Mouse (Mus musculus): ENCODE measurements around the gene Rpia.
A peak's percentile ranks its signal among the peaks of the same experiment; 100 is the strongest.

Rpia gene

GRCm38 (mm10) chr6:70805267-70805666 is 13.2 kb upstream of the Rpia start:
- DNase-seq (ENCODE audit: low spot score in 2 of 2), result peak; percentile 24 to 46

- DNase-seq (ENCODE audit: low spot score in 2 of 2), result no peak
Observed at GRCm38 (mm10) chr6:70804632-70805031, 12.6 kb upstream of the Rpia start.

GRCm38 (mm10) chr6:70797581-70798251 is 5.7 kb upstream of the Rpia start:
- DNase-seq (ENCODE audit: low spot score in 2 of 2), result peak in 1 of 2 experiments; percentile 25

DNA sequence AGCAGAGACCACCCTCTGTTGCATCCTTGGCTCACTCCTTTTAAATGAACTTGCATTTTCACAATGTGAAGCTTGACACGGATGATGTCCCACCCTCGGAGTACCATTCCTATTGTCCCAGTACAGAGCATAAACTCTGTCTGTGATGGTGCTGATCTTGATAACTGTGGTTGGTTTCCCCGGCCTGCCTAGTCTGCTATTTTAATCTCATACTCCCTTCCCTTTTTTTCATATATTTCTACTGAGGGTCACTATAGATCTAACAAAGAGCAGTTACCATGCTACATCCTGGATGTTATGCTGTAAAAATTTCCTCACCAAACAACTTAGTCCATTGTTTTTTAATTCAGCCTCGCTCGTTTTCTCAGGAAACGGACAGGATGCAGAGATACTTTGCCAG is 4.9 kb upstream of the Rpia start:
- no peak for DNase-seq (ENCODE audit: low spot score in 2 of 2)

DNA sequence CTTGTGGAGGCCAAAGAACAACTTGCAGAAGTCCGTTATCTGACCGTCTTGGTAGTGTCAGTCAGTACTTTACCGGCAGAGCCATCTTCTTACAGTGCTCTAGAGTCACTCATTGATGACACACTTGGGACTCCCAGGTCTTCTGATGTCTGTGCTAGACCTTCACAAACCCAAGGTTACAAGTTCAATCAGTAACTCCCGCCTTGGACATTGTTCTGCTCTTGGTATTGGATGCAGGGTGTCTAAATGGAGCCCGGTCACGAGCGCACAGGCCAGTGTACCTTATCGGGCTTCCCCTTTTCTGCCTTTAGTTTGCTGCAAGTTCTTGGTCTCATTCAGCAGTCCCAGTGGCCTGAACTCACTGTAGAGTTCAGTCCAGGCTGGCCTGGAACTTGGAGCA is 612 bp upstream of the Rpia start:
- DNase-seq (ENCODE audit: low spot score in 2 of 2), result no peak

GRCm38 (mm10) chr6:70790852-70791761 is 925 bp downstream of the Rpia start:
- no peak for DNase-seq (ENCODE audit: low spot score in 2 of 2)

DNA sequence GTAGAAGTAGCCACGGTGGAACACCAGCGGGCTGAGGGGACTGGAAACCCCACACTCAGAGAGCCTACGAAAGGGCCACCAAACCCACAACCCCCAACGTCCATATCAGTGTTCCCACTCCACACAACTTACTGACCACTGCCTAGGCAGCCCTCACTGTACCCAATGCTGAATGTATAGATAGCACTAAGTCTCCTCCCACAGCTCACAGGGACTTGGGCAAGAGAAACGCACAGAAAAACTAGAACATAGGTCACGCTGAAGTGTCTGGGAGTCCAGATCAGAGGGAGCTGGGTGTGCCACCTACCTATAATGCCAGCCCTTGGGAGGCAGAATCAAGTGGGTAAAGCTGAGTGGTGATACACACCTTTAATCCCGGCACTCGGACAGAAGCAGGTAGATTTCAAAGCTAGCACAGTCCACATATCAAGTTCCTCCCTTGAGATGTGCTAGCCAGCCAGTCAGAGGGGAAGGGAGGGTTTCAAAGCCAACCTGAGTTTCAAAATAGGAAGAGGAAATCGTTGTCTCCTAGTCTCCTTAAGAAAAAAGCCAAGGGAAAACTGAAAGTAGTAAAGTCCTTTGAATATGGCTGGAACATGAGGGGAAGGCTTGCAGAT is 1.9 kb downstream of the Rpia start:
- DNase-seq (ENCODE audit: low spot score in 2 of 2), result no peak

DNA sequence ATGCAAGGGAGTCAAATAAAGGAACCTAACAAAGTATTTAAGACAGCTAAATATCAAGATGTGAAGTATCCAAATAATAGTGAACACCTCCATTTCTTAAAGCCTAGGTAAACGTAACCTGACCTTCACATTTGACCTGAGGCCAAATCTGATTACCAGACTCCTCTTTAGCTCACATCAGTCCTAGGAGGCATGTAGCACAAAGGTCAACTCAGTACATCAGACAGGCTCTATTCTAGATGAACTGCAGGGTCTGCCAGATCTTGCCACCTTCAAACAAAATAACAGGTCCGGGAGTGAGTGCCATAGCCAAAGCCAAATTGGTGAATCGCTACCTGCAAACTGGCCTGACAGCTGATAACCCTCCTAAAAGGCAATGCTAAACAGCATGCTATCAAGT is 2.9 kb downstream of the Rpia start:
- no peak for DNase-seq (ENCODE audit: low spot score in 2 of 2)

DNA sequence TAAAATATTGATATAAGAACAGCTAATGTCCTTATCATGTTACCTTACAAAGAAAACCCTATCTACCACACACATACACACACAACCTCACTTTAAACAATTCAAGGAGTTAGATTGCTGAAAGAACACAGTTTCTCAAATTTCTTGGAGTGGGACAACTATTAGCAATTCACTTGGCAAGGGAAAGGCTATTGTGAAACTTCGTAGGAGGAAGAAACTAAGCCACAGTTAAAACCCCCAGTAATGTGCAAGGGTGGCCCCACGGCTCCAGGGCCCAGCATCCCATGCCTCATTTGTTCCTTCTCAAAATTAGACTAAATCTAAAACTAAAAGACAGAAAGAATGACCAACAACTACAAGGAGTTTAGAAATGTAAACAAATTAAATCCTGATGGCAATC is 4.5 kb downstream of the Rpia start:
- no peak for DNase-seq (ENCODE audit: low spot score in 2 of 2)

DNA sequence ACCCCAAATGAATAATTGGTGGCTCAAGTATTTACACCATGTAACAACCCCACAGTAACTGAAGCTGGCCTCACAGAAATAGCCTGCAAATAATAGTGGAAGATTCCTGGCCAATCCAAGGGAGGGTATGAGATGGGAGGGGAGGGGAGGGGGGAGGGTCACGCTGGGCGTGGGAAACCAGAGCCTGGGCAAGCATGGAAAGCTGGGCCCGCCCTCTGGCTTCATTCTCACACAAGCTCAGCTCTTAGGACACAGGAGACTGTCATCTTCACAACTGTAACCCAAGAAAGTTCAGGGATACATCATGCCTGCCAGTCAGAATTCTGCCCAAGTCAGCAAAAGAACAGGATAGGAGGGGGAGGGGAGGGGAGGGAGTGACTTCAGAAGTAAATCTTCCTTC is 6.2 kb downstream of the Rpia start:
- DNase-seq (ENCODE audit: low spot score in 2 of 2), result no peak

- DNase-seq (ENCODE audit: low spot score in 2 of 2), result no peak
Observed at GRCm38 (mm10) chr6:70784811-70785210, 7.2 kb downstream of the Rpia start.

DNA sequence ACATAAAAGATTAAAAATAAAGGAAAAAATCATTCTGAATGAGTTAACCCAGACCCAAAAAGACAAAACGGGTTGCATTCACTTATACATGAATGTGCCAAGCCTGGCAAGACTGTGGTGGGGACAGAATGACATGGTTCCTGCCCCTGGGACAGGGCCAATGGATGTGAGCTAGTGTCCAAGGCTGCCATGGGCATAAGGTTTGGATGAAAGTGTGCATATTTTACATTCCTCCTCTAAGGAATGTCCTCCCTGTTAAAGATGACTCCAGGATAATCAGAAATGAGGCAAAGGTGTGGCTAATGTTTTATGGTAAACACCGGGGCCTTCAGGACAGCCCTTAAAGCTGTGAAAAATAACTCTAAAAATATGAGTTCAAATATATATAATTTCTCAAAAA is 10.7 kb downstream of the Rpia start:
- no peak for DNase-seq (ENCODE audit: low spot score in 2 of 2)

- DNase-seq (ENCODE audit: low spot score in 2 of 2), result no peak
Observed at GRCm38 (mm10) chr6:70774372-70774771, 17.7 kb downstream of the Rpia start.

DNA sequence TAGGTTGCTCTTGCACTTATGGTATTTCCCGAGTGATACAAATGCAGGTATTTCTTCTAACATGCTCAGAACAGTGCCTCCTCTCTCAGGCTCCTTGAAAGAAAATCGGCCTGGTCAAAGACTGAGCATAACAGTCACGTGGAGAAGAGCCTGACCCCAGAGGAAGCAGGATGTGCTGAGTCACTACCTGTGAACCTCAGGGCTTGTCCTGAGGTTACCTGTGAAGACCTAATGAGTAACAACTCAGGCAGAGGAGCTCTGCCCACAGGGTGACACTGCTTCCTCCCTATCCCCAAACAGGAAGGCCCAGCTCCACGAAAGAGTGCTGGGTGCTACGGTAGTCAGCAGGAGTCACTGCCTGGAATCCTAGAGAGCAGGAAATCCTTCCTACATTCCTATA is 18.3 kb downstream of the Rpia start:
- no peak for DNase-seq (ENCODE audit: low spot score in 2 of 2)

GRCm38 (mm10) chr6:70768769-70769168 is 23.3 kb downstream of the Rpia start:
- DNase-seq (ENCODE audit: low spot score in 2 of 2), result peak; percentile 41 to 79

- no peak for DNase-seq (ENCODE audit: low spot score in 2 of 2)
Observed at GRCm38 (mm10) chr6:70765076-70765475, 27.0 kb downstream of the Rpia start.

DNA sequence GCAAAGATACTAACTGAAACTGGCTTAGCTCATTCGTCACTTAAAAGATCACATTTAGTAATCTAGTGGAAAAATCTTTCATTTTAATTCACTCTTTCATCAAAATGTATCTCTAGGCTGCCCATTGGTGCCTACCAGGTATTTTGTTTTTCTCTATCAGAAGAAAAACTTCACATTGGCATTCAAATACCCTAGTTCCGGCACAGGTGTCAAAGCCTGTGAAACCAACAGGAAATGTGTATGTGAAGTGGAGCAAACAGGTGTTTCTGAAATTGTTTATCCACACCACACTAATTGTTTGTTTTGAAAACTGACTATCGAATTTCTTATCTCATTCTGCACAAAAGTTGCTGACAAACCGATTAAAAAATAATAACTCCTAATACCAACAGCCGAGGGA is 27.5 kb downstream of the Rpia start:
- no peak for DNase-seq (ENCODE audit: low spot score in 2 of 2)

DNA sequence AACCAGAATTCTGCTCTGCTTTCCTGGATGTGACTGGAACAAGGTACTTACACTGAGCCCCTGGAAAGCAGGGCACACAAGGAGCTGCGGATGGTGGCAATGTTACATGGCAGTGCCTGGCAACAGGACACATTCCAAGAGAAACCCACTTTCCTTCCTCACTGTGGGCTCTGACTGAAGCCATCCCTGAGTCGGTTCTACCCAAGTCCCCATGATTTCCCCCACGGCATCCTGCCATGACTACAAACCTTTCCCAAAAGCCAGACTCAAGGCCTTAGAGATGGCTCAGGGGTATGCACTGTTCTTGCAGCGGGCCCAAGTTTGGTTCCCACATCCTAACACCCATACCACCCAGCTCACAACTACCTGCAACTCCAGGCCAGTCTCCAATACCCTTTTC is 28.2 kb downstream of the Rpia start:
- DNase-seq (ENCODE audit: low spot score in 2 of 2), result no peak

DNA sequence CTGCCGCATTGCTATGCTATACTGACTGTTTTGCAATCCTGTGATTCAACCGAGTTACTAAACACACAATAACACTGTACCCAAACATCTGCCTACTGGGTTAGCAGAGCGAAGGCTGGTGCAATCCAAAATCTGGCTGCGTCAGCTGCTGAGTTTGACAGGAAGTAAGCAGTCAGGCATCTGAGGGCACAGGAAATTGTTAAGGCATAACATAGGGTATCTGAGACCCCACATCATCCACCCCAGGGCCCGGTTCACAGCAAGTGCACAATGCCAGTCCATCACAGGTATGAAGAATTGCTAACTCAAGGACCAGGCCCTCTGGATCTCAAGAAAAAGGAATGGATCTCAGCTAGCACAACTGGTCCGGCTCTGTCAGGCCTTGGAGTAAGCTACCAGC is 29.4 kb downstream of the Rpia start:
- no peak for DNase-seq (ENCODE audit: low spot score in 2 of 2)

GRCm38 (mm10) chr6:70760951-70761350 is 31.1 kb downstream of the Rpia start:
- no peak for DNase-seq (ENCODE audit: low spot score in 2 of 2)

GRCm38 (mm10) chr6:70754833-70755232 is 37.2 kb downstream of the Rpia start:
- no peak for DNase-seq (ENCODE audit: low spot score in 2 of 2)

GRCm38 (mm10) chr6:70752351-70752750 is 39.7 kb downstream of the Rpia start:
- DNase-seq (ENCODE audit: low spot score in 2 of 2), result no peak

DNA sequence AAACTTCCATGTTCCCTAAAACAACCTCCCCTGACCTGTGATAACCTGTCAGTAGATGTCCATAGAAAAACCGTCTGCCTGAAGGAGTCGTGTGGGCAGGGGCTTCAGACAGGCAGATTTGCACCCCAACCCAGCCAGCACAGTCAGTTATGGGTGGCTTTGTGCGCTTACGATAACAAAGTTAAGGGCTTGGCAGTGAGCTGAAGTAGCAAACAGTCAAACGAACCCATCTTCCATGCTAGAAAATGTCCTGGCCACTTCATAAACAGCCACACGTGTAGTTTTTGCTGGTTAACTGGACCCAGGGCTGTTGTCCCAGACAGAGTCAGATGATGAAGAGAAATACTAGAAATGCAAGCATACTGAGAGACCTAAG is 40.1 kb downstream of the Rpia start:
- no peak for DNase-seq (ENCODE audit: low spot score in 2 of 2)

All from frontal cortex, postnatal 14 days (tissue).